12 mouse cellular contexts compared by ENCODE assay signal in genomic region chr16:93141967-93142366, GRCm38 (mm10).
DNase-seq lines count a peak whose midpoint lies in the region; TF ChIP-seq lines count a peak whose summit lies in the region.
"Had no signal": no experiment of that assay in that cellular context is flagged by ENCODE, and none has a peak within 500 bp of the region (broad histone marks: within the 10 kb centered on the region; RNA-seq: fewer than 3 reads in every experiment).

No protein-coding gene starts in this region.

- TF ChIP-seq CTCF in lung, adult 2 months (IDR thresholded peaks at IDR 0.05; ENCODE audit: insufficient read depth, low read length): no peak

- H3K4me1 ChIP-seq in lung, adult 2 months (ENCODE audit: control insufficient read depth, insufficient read depth, low read length): no peaks in the 10 kb centered on the region
- H3K4me1 ChIP-seq: limb, embryonic 13.5 days had no signal

- DNase-seq in cerebellum, postnatal 10 days: peak; percentile 28 to 49
- DNase-seq in cerebellum, adult 8-10 months: no peak
- peak; percentile 67 for DNase-seq in lung, postnatal 10 days
- DNase-seq in lung, adult 2 months: no peak
- DNase-seq in left cerebral cortex, adult 11 months (ENCODE audit: low spot score): peak; percentile 11
- DNase-seq in right cerebral cortex, postnatal 10 days (ENCODE audit: low spot score in 2 of 2): peak; percentile 44 to 65
- no peak for DNase-seq in embryo, embryonic 9.5 days (ENCODE audit: extremely low spot score)
- no peak for DNase-seq in adrenal gland, postnatal 36 days
- DNase-seq: heart, postnatal 14 days; kidney, postnatal 36 days had no signal

- 59% methylated on average over 6 of the region's 6 CpGs for WGBS in lung, adult 2 months

- no peak overlapping the region for H3K4me3 ChIP-seq in lung, adult 2 months (replicated peaks; ENCODE audit: extremely low read depth, low read depth, low read length)
- H3K4me3 ChIP-seq: limb, embryonic 13.5 days; myocyte had no signal

- TF ChIP-seq POLR2A in lung, adult 2 months (IDR thresholded peaks at IDR 0.05; ENCODE audit: borderline replicate concordance, extremely low read depth, low read depth, low read length): no peak

Comparison
In these comparisons a context has a peak if more than half of its experiments do, and no peak if none do; other contexts are left out.
1. DNase-seq: peak in cerebellum, postnatal 10 days (2 of 2), lung, postnatal 10 days (single experiment), left cerebral cortex, adult 11 months (single experiment) and right cerebral cortex, postnatal 10 days (2 of 2); none in cerebellum, adult 8-10 months (single experiment), lung, adult 2 months (single experiment), embryo, embryonic 9.5 days (single experiment) and adrenal gland, postnatal 36 days (0 of 2).